Mouse (Mus musculus): ENCODE results near the gene Mllt10. TPM values are rescaled to one million over a fixed set of nuclear protein-coding genes. Genes with fewer than 3 reads are reported as not detected.

The Mllt10 gene
- polyA plus RNA-seq, 1 experiment, result 75.4 TPM

DNA sequence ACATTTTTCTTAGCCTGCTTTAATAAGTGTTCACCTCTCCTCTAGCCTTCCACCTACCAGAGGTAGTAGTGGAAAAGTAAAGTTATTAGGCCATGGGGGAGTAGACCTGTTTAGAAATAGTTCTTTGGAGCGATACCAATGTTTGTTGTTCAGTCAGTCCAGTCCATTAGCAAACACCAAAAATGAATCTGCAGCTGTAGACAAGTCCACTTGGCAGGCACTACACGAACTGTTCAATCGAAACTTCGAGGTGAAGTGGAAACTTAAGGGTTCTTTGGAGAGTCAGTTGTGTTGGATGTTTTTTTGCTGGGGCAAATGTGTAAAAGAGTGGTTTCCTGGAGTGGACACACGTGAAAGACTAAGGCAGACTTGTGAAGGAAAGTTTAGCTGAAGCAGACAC lies 84.6 kb downstream of the Mllt10 start:
- H3K4me1 ChIP-seq (replicated peaks; ENCODE audit: control insufficient read depth, insufficient read depth, low read length), result no peaks in the 10 kb centered on the region
- peaks cover 24% of the 10 kb centered on the region for H3K36me3 ChIP-seq (ENCODE audit: control insufficient read depth, insufficient read depth, low read length)
- WGBS, result 97% methylated on average over 5 of the region's 5 CpGs
- no peak overlapping the region for H3K4me3 ChIP-seq (ENCODE audit: control insufficient read depth, insufficient read depth, low read length)
- TF ChIP-seq CTCF (IDR thresholded peaks at IDR 0.05; ENCODE audit: borderline replicate concordance, control insufficient read depth, extremely low read depth, insufficient read depth, low read length, poor library complexity) (no peak), POLR2A (IDR thresholded peaks at IDR 0.05; ENCODE audit: control insufficient read depth, extremely low read depth, insufficient read depth, low read length, poor library complexity) (no peak)
- H3K27ac ChIP-seq (ENCODE audit: control insufficient read depth, insufficient read depth, low read length), result no peak overlapping the region
- H3K27me3 ChIP-seq (ENCODE audit: control insufficient read depth, insufficient read depth, low read length), result no peaks in the 10 kb centered on the region
- DNase-seq, result no peak

DNA sequence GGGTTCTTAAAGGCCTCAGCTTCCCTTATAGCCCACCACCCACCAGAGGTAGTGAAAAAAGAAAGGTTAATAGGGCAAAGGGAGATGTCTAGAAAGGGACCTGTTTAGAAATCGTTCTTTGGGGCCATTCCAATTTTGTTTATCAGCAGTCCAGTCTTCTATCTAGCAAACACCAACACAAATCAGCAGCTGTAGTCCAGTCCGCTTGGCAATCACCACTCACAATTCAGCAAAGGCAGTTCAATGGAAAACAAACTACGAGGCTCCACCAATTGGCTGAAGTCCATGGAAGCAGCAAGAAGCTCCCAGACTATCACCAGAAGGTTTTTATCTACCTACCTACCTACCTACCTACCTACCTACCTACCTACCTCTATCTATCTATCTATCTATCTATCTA lies 101.1 kb downstream of the Mllt10 start:
- Histone ChIP-seq H3K27ac (ENCODE audit: control insufficient read depth, insufficient read depth, low read length) (no peak overlapping the region), H3K27me3 (ENCODE audit: control insufficient read depth, insufficient read depth, low read length) (no peaks in the 10 kb centered on the region), H3K36me3 (ENCODE audit: control insufficient read depth, insufficient read depth, low read length) (peaks cover 8% of the 10 kb centered on the region; the same call in 1 of the 2 replicates), H3K4me3 (ENCODE audit: control insufficient read depth, insufficient read depth, low read length) (no peak overlapping the region), H3K4me1 (replicated peaks; ENCODE audit: control insufficient read depth, insufficient read depth, low read length) (no peaks in the 10 kb centered on the region)
- no peak for DNase-seq
- TF ChIP-seq POLR2A (IDR thresholded peaks at IDR 0.05; ENCODE audit: control insufficient read depth, extremely low read depth, insufficient read depth, low read length, poor library complexity) (no peak), CTCF (IDR thresholded peaks at IDR 0.05; ENCODE audit: borderline replicate concordance, control insufficient read depth, extremely low read depth, insufficient read depth, low read length, poor library complexity) (no peak)
- 97% methylated on average over 3 of the region's 3 CpGs for WGBS

- Histone ChIP-seq H3K27ac (ENCODE audit: control insufficient read depth, insufficient read depth, low read length) (no peak overlapping the region), H3K4me1 (replicated peaks; ENCODE audit: control insufficient read depth, insufficient read depth, low read length) (no peaks in the 10 kb centered on the region), H3K27me3 (ENCODE audit: control insufficient read depth, insufficient read depth, low read length) (no peaks in the 10 kb centered on the region), H3K4me3 (ENCODE audit: control insufficient read depth, insufficient read depth, low read length) (no peak overlapping the region), H3K36me3 (ENCODE audit: control insufficient read depth, insufficient read depth, low read length) (peaks cover 12% of the 10 kb centered on the region)
- DNase-seq, result no peak
- WGBS, result 92% methylated on average over 3 of the region's 3 CpGs
- no peak for TF ChIP-seq CTCF (IDR thresholded peaks at IDR 0.05; ENCODE audit: borderline replicate concordance, control insufficient read depth, extremely low read depth, insufficient read depth, low read length, poor library complexity)
- TF ChIP-seq POLR2A (IDR thresholded peaks at IDR 0.05; ENCODE audit: control insufficient read depth, extremely low read depth, insufficient read depth, low read length, poor library complexity), result no peak
Observed at GRCm38 (mm10) chr2:18159426-18159825, 104.4 kb downstream of the Mllt10 start.

DNA sequence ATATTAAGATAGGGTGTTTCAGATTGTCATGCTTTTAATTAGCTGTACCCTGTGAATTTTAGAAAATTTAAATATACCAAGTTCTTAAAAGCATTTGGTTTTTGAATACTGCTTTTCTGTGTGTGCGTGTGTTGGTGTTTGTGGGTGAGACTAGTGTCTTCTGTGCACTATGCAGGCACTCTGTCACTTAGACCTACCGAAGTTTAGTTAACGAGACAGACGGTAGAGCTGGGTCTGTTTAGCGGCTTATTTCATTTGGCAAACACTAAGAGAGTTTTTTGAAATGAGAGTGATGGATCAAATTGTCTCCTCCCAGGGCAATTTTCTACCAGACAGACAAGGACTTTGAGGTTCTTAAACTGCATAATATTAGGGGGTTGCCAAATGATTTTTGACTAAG lies 106.0 kb downstream of the Mllt10 start:
- Histone ChIP-seq H3K4me1 (replicated peaks; ENCODE audit: control insufficient read depth, insufficient read depth, low read length) (no peaks in the 10 kb centered on the region), H3K4me3 (ENCODE audit: control insufficient read depth, insufficient read depth, low read length) (no peak overlapping the region), H3K27ac (ENCODE audit: control insufficient read depth, insufficient read depth, low read length) (no peak overlapping the region), H3K36me3 (ENCODE audit: control insufficient read depth, insufficient read depth, low read length) (peaks cover 12% of the 10 kb centered on the region), H3K27me3 (ENCODE audit: control insufficient read depth, insufficient read depth, low read length) (no peaks in the 10 kb centered on the region)
- TF ChIP-seq POLR2A (IDR thresholded peaks at IDR 0.05; ENCODE audit: control insufficient read depth, extremely low read depth, insufficient read depth, low read length, poor library complexity) (no peak), CTCF (IDR thresholded peaks at IDR 0.05; ENCODE audit: borderline replicate concordance, control insufficient read depth, extremely low read depth, insufficient read depth, low read length, poor library complexity) (no peak)
- no peak for DNase-seq
- WGBS, result 98% methylated on average over 5 of the region's 5 CpGs

DNA sequence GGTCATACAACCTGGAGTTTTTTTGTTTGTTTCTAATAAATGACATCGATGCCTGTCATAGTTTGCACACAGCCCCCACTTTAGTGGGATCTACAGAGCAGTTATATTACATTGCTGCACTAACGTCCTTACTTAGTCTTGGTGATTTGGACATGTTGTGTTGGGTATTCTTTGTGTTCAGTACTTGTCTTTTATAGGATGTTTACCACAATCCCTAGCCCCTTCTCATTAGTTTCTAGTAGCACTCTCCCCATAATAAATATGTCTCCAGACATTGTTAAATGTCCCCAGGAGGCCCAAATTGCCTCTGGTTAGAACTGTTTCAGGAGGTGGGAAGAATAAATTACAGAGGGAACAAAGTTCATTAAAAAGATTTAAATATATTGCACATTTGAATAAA lies 110.5 kb downstream of the Mllt10 start:
- 95% methylated on average over 2 of the region's 2 CpGs for WGBS
- no peak for DNase-seq
- Histone ChIP-seq H3K4me1 (replicated peaks; ENCODE audit: control insufficient read depth, insufficient read depth, low read length) (no peaks in the 10 kb centered on the region), H3K36me3 (ENCODE audit: control insufficient read depth, insufficient read depth, low read length) (peaks cover 12% of the 10 kb centered on the region), H3K27ac (ENCODE audit: control insufficient read depth, insufficient read depth, low read length) (no peak overlapping the region), H3K27me3 (ENCODE audit: control insufficient read depth, insufficient read depth, low read length) (no peaks in the 10 kb centered on the region), H3K4me3 (ENCODE audit: control insufficient read depth, insufficient read depth, low read length) (no peak overlapping the region)
- no peak for TF ChIP-seq POLR2A (IDR thresholded peaks at IDR 0.05; ENCODE audit: control insufficient read depth, extremely low read depth, insufficient read depth, low read length, poor library complexity)
- TF ChIP-seq CTCF (IDR thresholded peaks at IDR 0.05; ENCODE audit: borderline replicate concordance, control insufficient read depth, extremely low read depth, insufficient read depth, low read length, poor library complexity), result no peak

GRCm38 (mm10) chr2:18169174-18169948 lies 114.3 kb downstream of the Mllt10 start:
- Histone ChIP-seq H3K27me3 (ENCODE audit: control insufficient read depth, insufficient read depth, low read length) (no peaks in the 10 kb centered on the region), H3K27ac (ENCODE audit: control insufficient read depth, insufficient read depth, low read length) (no peak overlapping the region), H3K4me1 (replicated peaks; ENCODE audit: control insufficient read depth, insufficient read depth, low read length) (no peaks in the 10 kb centered on the region), H3K36me3 (ENCODE audit: control insufficient read depth, insufficient read depth, low read length) (peaks cover 16% of the 10 kb centered on the region; the same call in 1 of the 2 replicates), H3K4me3 (ENCODE audit: control insufficient read depth, insufficient read depth, low read length) (no peak overlapping the region)
- DNase-seq, result no peak
- WGBS, result 61% methylated on average over 1 of the region's 1 CpGs
- TF ChIP-seq CTCF (IDR thresholded peaks at IDR 0.05; ENCODE audit: borderline replicate concordance, control insufficient read depth, extremely low read depth, insufficient read depth, low read length, poor library complexity) (no peak), POLR2A (IDR thresholded peaks at IDR 0.05; ENCODE audit: control insufficient read depth, extremely low read depth, insufficient read depth, low read length, poor library complexity) (no peak)
